Mouse (Mus musculus): ENCODE data around the gene Prkrip1.
A peak's percentile ranks its signal among the peaks of the same experiment; 100 is the strongest.
"Not testable (repeated sequence)": the region's sequence is repeated elsewhere in the genome, so short reads cannot be mapped to it uniquely, and the experiment has no call there.

Gene Prkrip1

GRCm38 (mm10) chr5:136211341-136212102, 12.8 kb upstream of the Prkrip1 start:
- DNase-seq: not testable (repeated sequence)

GRCm38 (mm10) chr5:136210549-136210948, 11.8 kb upstream of the Prkrip1 start:
- DNase-seq: no peak

DNA sequence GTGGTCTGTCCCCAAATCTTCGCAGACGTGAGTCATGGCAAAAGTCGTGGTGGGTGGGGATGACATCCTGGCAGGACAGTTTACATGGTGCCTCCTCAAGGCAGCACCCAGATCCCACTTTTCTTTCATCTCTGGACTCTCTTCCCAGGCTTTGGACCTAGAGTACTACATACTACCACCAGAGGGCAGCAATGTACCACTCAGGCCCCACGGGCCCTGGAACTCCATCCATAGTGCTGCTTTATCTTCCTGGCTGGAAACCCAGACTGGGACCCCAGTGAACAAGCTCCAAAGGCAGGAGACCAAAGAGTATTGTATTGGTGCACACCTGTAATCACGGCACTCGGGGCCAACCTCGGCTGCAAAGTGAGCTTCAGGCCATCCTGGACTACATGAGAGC, 3.1 kb upstream of the Prkrip1 start:
- peak; percentile 53 for DNase-seq

DNA sequence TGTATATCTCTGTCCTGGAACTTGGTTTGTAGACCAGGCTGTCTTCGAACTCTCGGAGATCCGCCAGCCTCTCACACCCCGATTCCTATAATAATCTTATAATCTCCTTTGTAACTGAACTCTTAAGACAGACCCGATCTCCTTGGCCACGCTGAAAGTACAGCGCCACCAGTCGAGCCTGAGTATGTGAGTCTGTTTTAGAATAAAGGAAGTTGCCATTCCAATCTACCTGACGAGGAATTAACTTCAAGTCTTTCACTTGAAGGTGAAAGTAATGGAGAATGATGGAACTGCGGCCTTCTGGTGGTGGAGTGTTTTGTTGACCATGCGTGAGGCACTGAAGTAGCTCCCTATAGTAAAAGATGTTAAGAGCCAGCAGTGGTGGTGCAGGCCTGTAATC, 763 bp upstream of the Prkrip1 start:
- DNase-seq: no peak

DNA sequence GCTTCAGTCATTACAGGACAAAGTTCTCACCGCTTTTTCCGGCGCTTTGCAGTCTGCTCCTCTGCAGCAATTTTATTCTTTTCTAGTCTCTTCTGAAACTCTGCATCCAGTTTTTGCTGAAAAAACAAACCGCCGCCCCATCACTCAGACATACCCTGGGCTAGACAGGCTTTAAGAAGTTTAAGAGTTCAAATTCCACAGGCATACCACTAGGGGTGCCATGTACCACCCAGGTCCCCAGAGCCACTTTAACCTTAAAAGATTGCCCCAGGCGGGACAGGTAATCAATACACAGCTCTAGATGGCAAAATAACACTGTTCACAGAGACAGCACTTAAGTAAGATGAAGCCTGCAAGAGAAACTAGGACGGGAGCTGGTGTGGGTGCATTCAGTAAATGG, 6.9 kb downstream of the Prkrip1 start:
- no peak for DNase-seq

DNA sequence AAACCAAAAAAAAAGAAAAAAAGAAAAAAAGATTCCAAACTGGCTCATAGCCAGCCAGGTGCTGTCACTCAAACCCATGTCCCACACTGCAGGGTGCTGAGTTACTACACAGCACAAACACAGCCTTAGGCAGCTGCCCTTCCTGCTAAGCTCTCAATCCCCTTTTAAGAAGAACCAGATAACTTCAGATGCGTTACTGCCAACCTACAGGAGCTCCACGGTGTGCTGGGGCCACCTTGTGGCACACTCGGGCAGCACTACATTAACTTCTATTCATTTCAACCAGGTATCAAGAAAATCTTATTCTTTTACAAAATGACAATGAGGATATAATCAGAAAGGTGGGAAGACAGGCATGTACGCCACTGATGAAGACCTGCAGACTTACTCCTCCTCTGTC, 12.0 kb downstream of the Prkrip1 start:
- DNase-seq: no peak

DNA sequence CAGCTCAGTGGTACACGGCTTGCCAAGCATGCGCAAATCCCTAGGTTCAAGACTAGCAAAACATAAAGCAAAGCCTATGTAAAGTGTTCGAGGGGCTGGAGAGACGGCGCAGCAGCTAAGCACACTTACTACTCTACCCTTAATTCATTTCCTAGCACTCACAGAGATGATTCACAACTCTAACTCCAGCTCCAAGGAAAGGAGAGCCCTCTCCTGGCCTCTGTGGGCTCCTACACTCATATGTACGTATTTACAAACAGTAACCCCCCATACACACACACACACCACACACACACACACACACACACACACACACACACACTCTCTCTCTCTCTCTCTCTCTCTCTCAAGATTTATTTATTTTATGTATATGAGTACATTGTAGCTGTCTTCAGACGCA, 15.0 kb downstream of the Prkrip1 start:
- no peak for DNase-seq

DNA sequence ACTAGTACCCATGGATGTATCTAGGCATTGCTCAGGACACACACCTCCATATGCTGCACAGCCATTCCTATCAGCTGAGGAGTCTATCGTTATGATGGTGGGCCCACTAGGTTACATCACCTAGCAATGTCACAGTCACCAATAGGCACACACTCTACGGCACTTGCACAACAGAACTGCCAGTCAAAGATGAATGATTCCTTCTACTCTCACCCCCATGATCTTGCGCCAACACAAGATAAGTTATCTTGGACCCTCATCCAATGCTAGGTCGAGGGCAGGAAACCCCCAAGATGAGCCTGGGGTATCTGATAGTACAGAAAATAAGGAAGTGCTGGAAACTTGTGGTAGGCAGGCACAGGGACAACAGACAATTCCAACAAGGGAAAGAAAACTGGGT, 15.9 kb downstream of the Prkrip1 start:
- no peak for DNase-seq

DNA sequence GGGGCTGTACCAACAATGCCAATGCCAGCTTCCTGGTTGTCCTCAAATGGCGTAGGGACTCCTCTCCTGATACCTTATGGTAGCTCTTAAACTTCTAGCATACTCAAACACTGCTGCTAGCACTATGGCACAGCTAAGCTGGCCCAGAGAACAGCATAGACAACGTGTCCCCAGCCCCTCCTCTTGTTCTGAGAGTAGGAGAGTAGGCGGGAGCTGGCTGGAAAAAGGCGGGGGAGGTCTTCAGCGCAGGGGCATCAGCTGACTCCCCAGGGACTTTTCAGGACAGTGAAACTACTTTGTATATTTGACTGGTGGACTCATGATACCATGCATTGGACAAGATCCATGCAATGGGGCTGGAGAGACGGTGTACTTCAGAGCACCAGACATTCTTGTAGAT, 16.7 kb downstream of the Prkrip1 start:
- no peak for DNase-seq

DNA sequence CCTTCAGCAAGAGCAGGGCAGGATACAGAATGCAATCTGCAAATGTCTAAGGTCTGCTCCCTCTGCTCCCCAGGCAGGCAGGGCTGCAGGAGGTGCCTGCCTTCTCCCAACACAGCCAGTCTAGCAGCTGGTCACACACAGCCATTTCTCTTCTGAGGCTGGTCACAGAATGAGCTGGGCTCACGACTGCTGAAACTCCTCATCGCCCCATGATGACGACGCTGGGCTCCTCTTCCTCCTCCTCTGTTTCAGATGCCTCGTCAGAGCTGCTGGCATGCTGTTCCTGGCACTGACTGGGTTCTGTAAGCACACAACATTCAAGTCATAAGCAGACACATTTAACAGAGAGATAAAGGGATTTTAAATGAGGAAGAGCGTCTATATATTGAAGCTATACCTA, 17.6 kb downstream of the Prkrip1 start:
- no peak for DNase-seq

DNA sequence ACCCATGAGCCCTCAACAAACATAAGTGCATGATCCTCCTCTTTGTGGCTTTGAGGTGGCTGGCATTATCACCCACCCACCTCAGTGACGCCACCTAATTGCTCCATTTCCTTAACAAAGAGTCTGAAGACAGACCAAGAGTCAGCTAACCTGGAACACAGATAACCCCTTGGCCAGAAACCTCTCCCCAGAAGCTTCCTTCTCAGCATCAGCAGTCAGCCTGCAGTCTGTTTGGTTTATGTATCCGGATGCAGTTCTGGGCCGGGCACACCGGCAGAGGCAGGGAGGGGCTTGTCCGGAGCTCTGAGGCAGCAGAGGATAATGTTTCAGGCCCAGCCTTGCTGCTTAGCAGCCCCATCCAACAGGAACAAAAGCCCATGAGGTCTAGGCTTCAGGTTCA, 19.2 kb downstream of the Prkrip1 start:
- no peak for DNase-seq

GRCm38 (mm10) chr5:136173606-136174463, 24.9 kb downstream of the Prkrip1 start:
- DNase-seq: peak; percentile 53

- DNase-seq: no peak
Observed at GRCm38 (mm10) chr5:136172939-136173338, 25.8 kb downstream of the Prkrip1 start.

DNA sequence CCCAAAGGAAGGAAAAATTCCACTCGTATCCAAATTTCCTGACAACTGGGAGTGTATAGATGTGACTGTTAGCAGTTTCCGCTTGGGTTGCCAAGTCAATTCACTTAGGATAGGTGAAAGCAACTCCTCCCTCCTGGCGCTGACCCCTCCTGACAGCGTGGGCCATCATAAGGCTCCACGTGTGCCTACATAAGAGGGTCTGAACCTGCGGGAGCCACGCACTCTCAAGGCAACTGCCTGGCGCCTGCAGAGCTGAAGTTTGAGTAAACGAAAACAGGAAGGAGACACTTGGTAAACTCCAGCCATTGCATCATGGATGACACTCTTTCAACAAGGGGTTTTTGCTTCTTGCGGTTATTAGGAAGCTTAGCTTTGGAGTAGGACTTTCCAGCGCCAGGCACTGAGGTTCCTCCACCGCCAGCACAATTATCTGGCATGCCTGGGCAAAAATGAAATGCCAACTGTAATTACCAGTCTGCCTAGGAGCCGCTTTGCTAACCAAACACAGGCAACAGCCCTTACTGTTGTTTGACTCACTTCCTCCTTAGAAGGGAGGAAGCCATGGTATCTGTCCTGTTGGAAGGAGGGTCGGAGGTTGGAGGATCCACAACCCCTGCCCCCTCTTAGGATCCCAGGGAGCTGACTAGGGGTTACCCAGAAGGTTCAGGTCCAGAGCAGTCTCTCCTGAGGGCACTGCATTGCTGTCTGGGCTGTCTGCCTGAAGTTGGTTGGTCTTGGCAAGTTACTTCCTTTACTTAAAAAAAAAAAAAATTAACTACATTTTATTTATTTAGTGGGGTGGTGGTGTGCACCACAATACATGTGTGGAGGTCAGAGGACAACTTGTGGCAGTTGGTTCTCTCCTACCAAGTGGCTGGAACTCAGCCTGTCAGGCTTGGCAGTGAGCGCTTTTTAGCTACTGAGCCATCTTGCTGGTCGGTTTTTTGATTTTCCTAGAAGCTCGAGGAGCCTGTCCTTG, 27.1 kb downstream of the Prkrip1 start:
- no peak for DNase-seq

- peak; percentile 85 for DNase-seq
Observed at GRCm38 (mm10) chr5:136170512-136171362, 28.0 kb downstream of the Prkrip1 start, which contains the start of gene Orai2. Orai2 (minus strand) TSS chr5:136170713.

- peak; percentile 60 for DNase-seq
Observed at GRCm38 (mm10) chr5:136169626-136170511, 28.9 kb downstream of the Prkrip1 start.

GRCm38 (mm10) chr5:136168071-136168470, 30.7 kb downstream of the Prkrip1 start:
- no peak for DNase-seq

DNA sequence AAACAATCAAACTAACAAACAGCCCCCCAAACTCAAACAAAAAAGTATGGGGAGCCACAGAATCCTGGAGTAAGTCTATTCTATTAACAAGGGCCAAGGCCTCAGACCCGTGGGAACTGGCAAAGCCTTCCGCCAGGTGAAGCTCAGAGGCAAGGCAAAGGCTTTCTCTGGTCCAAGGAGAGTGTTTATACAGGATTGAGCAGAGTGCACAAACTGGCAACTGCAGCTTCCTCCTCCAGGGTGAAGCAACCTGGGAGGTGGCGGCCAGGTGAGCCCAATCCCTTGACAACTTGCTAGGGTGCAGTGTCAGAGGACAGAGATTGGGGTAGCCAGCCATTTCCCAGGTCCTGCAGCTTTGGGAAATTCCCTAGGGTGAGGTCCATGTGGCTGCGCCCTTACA, 31.5 kb downstream of the Prkrip1 start:
- no peak for DNase-seq

- DNase-seq: peak; percentile 50
Observed at GRCm38 (mm10) chr5:136165246-136165645, 33.5 kb downstream of the Prkrip1 start.

DNA sequence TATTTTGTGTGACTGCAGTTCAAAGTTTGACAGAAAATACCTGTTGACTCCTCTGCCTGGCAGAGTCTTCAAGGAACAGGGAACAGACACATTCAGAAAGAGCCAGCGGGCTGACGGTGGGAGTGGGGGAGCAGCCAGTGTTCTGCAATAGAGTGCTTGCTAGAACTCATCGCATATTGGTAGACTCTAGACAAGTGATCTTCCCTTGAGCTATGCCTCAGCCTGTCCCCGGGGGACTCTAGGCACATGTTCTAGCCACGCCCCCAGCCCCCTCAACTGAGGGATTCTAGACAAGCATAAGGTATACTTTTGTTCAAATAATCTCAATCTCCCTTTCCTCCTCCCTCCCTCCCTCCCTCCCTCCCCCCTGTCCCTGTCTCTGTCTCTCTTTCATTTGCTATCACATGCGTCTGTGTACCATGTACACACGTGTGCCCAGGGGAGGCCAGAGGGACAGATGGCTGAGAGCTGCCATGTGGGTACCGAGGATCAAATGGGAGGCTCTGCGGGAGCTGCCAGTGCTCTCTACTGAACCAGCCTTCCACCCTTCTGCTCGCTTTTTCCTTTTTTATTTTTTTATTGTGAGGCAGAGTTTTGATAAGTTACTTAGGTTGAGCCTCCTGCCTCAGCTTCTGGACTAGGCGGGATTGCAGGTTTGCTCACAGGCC, 34.8 kb downstream of the Prkrip1 start:
- DNase-seq: peak; percentile 76

All from cerebellum, adult 11-12 months (tissue).